Mouse (Mus musculus): ENCODE measurements around the gene Proser1.

DNA sequence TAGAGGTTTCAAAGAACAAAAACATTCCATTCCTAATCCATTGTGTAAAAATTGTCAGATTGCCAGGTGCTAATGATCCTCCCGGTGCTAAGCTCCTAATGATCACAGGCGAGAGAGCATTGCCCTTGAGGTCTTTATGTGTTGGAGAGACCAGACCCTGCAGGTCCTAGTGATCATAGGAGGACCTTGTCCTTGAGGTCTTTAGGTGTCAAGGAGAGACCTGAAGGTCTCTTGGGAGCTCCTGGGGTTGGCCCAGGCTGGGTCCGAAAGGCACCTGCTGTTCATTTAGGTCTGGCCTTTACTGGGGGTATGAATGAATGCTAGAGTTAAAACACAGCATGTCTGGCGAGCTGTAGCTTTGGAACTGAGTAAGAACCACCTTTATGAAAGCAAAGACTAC lies 10.7 kb downstream of the Proser1 start:
- TF ChIP-seq CTCF (IDR thresholded peaks at IDR 0.05; ENCODE audit: extremely low read depth, insufficient read length, insufficient replicate concordance, low read depth, low read length) (no peak), POLR2A (IDR thresholded peaks at IDR 0.05; ENCODE audit: low read depth, low read length) (no peak)
